Mouse (Mus musculus) heart, embryonic 11.5 days (tissue): ENCODE data around the gene Lcor. TPM values are rescaled to one million over a fixed set of nuclear protein-coding genes. Genes with fewer than 3 reads are reported as not detected.

Experiments
- ATAC-seq: fragments of 200-750 bp; cut with Nextera tagmentation; replicated peaks from 2 replicates; pipeline ENCODE4 v1.8.0; 2017; ENCODE audit warnings: moderate library complexity; ENCODE audit not compliant: insufficient number of reproducible peaks, low FRiP score, low TSS enrichment
- H3K27ac ChIP-seq: fragments of 300-500 bp; sonication (generic); 2 replicates; pipeline ENCODE4 v1.5.1; 2014; ENCODE audit warnings: mild to moderate bottlenecking, low read depth, low read length
- H3K27me3 ChIP-seq: fragments of 300-500 bp; sonication (generic); 2 replicates; pipeline ENCODE4 v1.6.1; 2014; ENCODE audit warnings: mild to moderate bottlenecking, low read length, mixed read lengths; ENCODE audit not compliant: control insufficient read depth, insufficient read depth
- H3K36me3 ChIP-seq: fragments of 300-500 bp; sonication (generic); 2 replicates; pipeline ENCODE4 v1.6.1; 2014; ENCODE audit warnings: mild to moderate bottlenecking, low read length, moderate library complexity, mixed read lengths; ENCODE audit not compliant: control insufficient read depth, insufficient read depth
- H3K4me1 ChIP-seq: fragments of 300-500 bp; sonication (generic); 2 replicates; pipeline ENCODE4 v1.6.1; 2014; ENCODE audit warnings: low read length; ENCODE audit not compliant: control insufficient read depth, insufficient read depth
- H3K4me2 ChIP-seq: fragments of 300-500 bp; sonication (generic); 2 replicates; pipeline ENCODE4 v1.6.1; 2014; ENCODE audit warnings: mild to moderate bottlenecking, moderate library complexity
- H3K4me3 ChIP-seq: fragments of 300-500 bp; sonication (generic); 2 replicates; pipeline ENCODE4 v1.5.1; 2014; ENCODE audit warnings: low read depth, low read length
- H3K9ac ChIP-seq: fragments of 300-500 bp; sonication (generic); 2 replicates; pipeline ENCODE4 v1.6.1; 2014; ENCODE audit warnings: mild to moderate bottlenecking, low read depth, low read length, moderate library complexity
- H3K9me3 ChIP-seq: fragments of 300-500 bp; sonication (generic); replicated peaks from 2 replicates; pipeline ENCODE4 v1.6.1; 2016; ENCODE audit warnings: low read length; ENCODE audit not compliant: control insufficient read depth
- WGBS: fragments of 180-500 bp; shearing (Covaris S2); extraction: QIAGEN DNeasy Blood & Tissue Kit; methylation state at CpG from one replicate; pipeline ENCODE4 v1.1.7; 2014; ENCODE audit not compliant: insufficient replicate concordance; 5-methylcytosine and 5-hydroxymethylcytosine counted together
- polyA plus RNA-seq: library from polyadenylated mRNA; unstranded; fragments of >200 nt; fragmentation: Nextera tagmentation; extraction: Ambion mirVana; gene quantifications from 2 replicates; pipeline ENCODE4 v1.2.1, GENCODE M21; 2014

Lcor gene
- polyA plus RNA-seq, 1 experiment from 2014 or later = 16.3 TPM

- H3K27me3 ChIP-seq = no peaks in the 10 kb centered on the region
- no peaks in the 10 kb centered on the region for H3K9me3 ChIP-seq
- 88% methylated on average over 20 of the region's 20 CpGs for WGBS
- no peak overlapping the region for H3K9ac ChIP-seq
- no peak for ATAC-seq
- H3K4me3 ChIP-seq = no peak overlapping the region
- no peak overlapping the region for H3K27ac ChIP-seq
- peaks cover 2% of the 10 kb centered on the region; the same call in 1 of the 2 replicates for H3K4me1 ChIP-seq
- peaks cover 7% of the 10 kb centered on the region; the same call in 1 of the 2 replicates for H3K36me3 ChIP-seq
- no peak overlapping the region for H3K4me2 ChIP-seq
These were observed 105.2 kb downstream of the Lcor start for GRCm38 (mm10) chr19:41587431-41588222.

- Histone ChIP-seq H3K9me3 (no peaks in the 10 kb centered on the region), H3K4me2 (no peak overlapping the region), H3K27ac (no peak overlapping the region), H3K4me3 (no peak overlapping the region), H3K4me1 (peaks cover 2% of the 10 kb centered on the region; the same call in 1 of the 2 replicates), H3K9ac (no peak overlapping the region), H3K27me3 (no peaks in the 10 kb centered on the region), H3K36me3 (peaks cover 1% of the 10 kb centered on the region; the same call in 1 of the 2 replicates)
- 80% methylated on average over 7 of the region's 7 CpGs for whole genome bisulfite sequencing
- no peak for ATAC-seq
These were observed 106.6 kb downstream of the Lcor start for GRCm38 (mm10) chr19:41589026-41589425.

GRCm38 (mm10) chr19:41589681-41590080 lies 107.2 kb downstream of the Lcor start:
- no peak overlapping the region for H3K4me2 ChIP-seq
- no peak overlapping the region for H3K9ac ChIP-seq
- no peaks in the 10 kb centered on the region for H3K27me3 ChIP-seq
- no peaks in the 10 kb centered on the region for H3K9me3 ChIP-seq
- H3K4me3 ChIP-seq = no peak overlapping the region
- H3K4me1 ChIP-seq = peaks cover 2% of the 10 kb centered on the region; the same call in 1 of the 2 replicates
- no peak for ATAC-seq
- 90% methylated on average over 8 of the region's 8 CpGs for WGBS
- H3K36me3 ChIP-seq = no peaks in the 10 kb centered on the region; the same call in 1 of the 2 replicates
- no peak overlapping the region for H3K27ac ChIP-seq

GRCm38 (mm10) chr19:41591808-41592207 lies 109.4 kb downstream of the Lcor start:
- Histone ChIP-seq H3K27ac (no peak overlapping the region), H3K4me2 (no peak overlapping the region), H3K9me3 (no peaks in the 10 kb centered on the region), H3K36me3 (no peaks in the 10 kb centered on the region; the same call in 1 of the 2 replicates), H3K9ac (no peak overlapping the region), H3K4me3 (no peak overlapping the region), H3K27me3 (no peaks in the 10 kb centered on the region), H3K4me1 (peaks cover 12% of the 10 kb centered on the region)
- WGBS = 53% methylated on average over 12 of the region's 12 CpGs
- ATAC-seq = no peak

- H3K9ac ChIP-seq = no peak overlapping the region
- no peak for ATAC-seq
- H3K36me3 ChIP-seq = no peaks in the 10 kb centered on the region; the same call in 1 of the 2 replicates
- no peak overlapping the region for H3K4me3 ChIP-seq
- no peak overlapping the region for H3K27ac ChIP-seq
- WGBS = 71% methylated on average over 6 of the region's 6 CpGs
- H3K9me3 ChIP-seq = no peaks in the 10 kb centered on the region
- peaks cover 13% of the 10 kb centered on the region for H3K4me1 ChIP-seq
- H3K4me2 ChIP-seq = no peak overlapping the region
- no peaks in the 10 kb centered on the region for H3K27me3 ChIP-seq
These were observed 114.9 kb downstream of the Lcor start for GRCm38 (mm10) chr19:41597170-41597894.

- 64% methylated on average over 11 of the region's 11 CpGs for WGBS
- no peak overlapping the region for H3K4me2 ChIP-seq
- no peaks in the 10 kb centered on the region for H3K9me3 ChIP-seq
- peaks cover 9% of the 10 kb centered on the region; the same call in 1 of the 2 replicates for H3K4me1 ChIP-seq
- no peak overlapping the region for H3K27ac ChIP-seq
- no peak overlapping the region for H3K9ac ChIP-seq
- H3K27me3 ChIP-seq = no peaks in the 10 kb centered on the region
- no peaks in the 10 kb centered on the region for H3K36me3 ChIP-seq
- no peak overlapping the region for H3K4me3 ChIP-seq
- ATAC-seq = no peak
These were observed 118.2 kb downstream of the Lcor start for GRCm38 (mm10) chr19:41600647-41601046.

- Histone ChIP-seq H3K9ac (no peak overlapping the region), H3K36me3 (no peaks in the 10 kb centered on the region), H3K9me3 (0 out of 2 replicates have a peak, but pooled peaks cover 2% of the 10 kb centered on the region), H3K4me1 (no peaks in the 10 kb centered on the region), H3K27me3 (no peaks in the 10 kb centered on the region), H3K4me3 (no peak overlapping the region), H3K4me2 (no peak overlapping the region), H3K27ac (no peak overlapping the region)
- WGBS = 77% methylated on average over 10 of the region's 10 CpGs
- ATAC-seq = no peak
These were observed 124.0 kb downstream of the Lcor start for GRCm38 (mm10) chr19:41606208-41606987.

- Histone ChIP-seq H3K4me3 (no peak overlapping the region), H3K4me2 (no peak overlapping the region), H3K27ac (no peak overlapping the region), H3K36me3 (no peaks in the 10 kb centered on the region), H3K9ac (no peak overlapping the region), H3K4me1 (no peaks in the 10 kb centered on the region), H3K27me3 (peaks cover 3% of the 10 kb centered on the region; the same call in 1 of the 2 replicates), H3K9me3 (0 out of 2 replicates have a peak, but pooled peaks cover 2% of the 10 kb centered on the region)
- no peak for ATAC-seq
- 76% methylated on average over 6 of the region's 6 CpGs for WGBS
These were observed 129.2 kb downstream of the Lcor start for GRCm38 (mm10) chr19:41611683-41612082.
